Mouse (Mus musculus) liver, embryonic 13.5 days (tissue): ENCODE data around the gene A730015C16Rik. TPM values are rescaled to one million over a fixed set of nuclear protein-coding genes. Genes with fewer than 3 reads are reported as not detected.

ENCODE experiments used
- ATAC-seq: fragments of 200-750 bp; cut with Nextera tagmentation; 2 replicates; pipeline ENCODE4 v1.8.0; 2017; ENCODE audit warnings: low read depth, mild to moderate bottlenecking, moderate number of reproducible peaks, moderate library complexity
- DNase-seq: peaks from one replicate; pipeline ENCODE4 v3.0.0; 2022
- H3K27ac ChIP-seq: fragments of 300-500 bp; sonication (generic); 2 replicates; pipeline ENCODE4 v1.5.1; 2015; ENCODE audit warnings: moderate library complexity, mild to moderate bottlenecking, inconsistent platforms
- H3K27me3 ChIP-seq: fragments of 300-500 bp; sonication (generic); 2 replicates; pipeline ENCODE4 v1.6.1; 2015; ENCODE audit warnings: mild to moderate bottlenecking, inconsistent platforms
- H3K36me3 ChIP-seq: fragments of 300-500 bp; sonication (generic); 2 replicates; pipeline ENCODE4 v1.6.1; 2015; ENCODE audit warnings: mild to moderate bottlenecking, inconsistent platforms
- H3K4me1 ChIP-seq: fragments of 300-500 bp; sonication (generic); replicated peaks from 2 replicates; pipeline ENCODE4 v1.6.1; 2015; ENCODE audit warnings: inconsistent platforms
- H3K4me2 ChIP-seq: fragments of 300-500 bp; sonication (generic); 2 replicates; pipeline ENCODE4 v1.6.1; 2015; ENCODE audit warnings: inconsistent platforms, mild to moderate bottlenecking, moderate library complexity
- H3K4me3 ChIP-seq: fragments of 300-500 bp; sonication (generic); replicated peaks from 2 replicates; pipeline ENCODE4 v1.5.1; 2015; ENCODE audit warnings: mild to moderate bottlenecking, inconsistent platforms
- H3K9ac ChIP-seq: fragments of 300-500 bp; sonication (generic); 2 replicates; pipeline ENCODE4 v1.6.1; 2015; ENCODE audit warnings: mild to moderate bottlenecking, inconsistent platforms
- H3K9me3 ChIP-seq: fragments of 300-500 bp; sonication (generic); replicated peaks from 2 replicates; pipeline ENCODE4 v1.6.1; 2016; ENCODE audit warnings: inconsistent platforms
- WGBS: fragments of 180-500 bp; shearing (Covaris S2); methylation state at CpG from one replicate; pipeline ENCODE4 v1.1.7; 2015; ENCODE audit not compliant: insufficient replicate concordance; 5-methylcytosine and 5-hydroxymethylcytosine counted together
- polyA plus RNA-seq: library from polyadenylated mRNA; unstranded; fragments of >200 nt; fragmentation: Nextera tagmentation; extraction: Ambion mirVana; gene quantifications from 2 replicates; pipeline ENCODE4 v1.2.1, GENCODE M21; 2015

A730015C16Rik gene
- 0.24 and 0.34 TPM in 2 replicates for polyA plus RNA-seq

GRCm38 (mm10) chr4:108848505-108848848 is at the start of gene A730015C16Rik:
TSS of gene A730015C16Rik (minus strand) at chr4:108848619.
- Histone ChIP-seq H3K36me3 (peaks cover 9% of the 10 kb centered on the region), H3K9me3 (no peaks in the 10 kb centered on the region), H3K4me3 (peak within 1 kb of the TSS; percentile 89), H3K27ac (peak within 1 kb of the TSS; percentile 79), H3K27me3 (no peaks in the 10 kb centered on the region), H3K4me2 (peak within 1 kb of the TSS; percentile 94), H3K4me1 (peaks cover 28% of the 10 kb centered on the region), H3K9ac (peak within 1 kb of the TSS; percentile 87)
- ATAC-seq (peak; percentile 43), DNase-seq (peak; percentile 5)
- 4% methylated on average over 20 of the region's 20 CpGs for WGBS

GRCm38 (mm10) chr4:108890876-108891275 is 42.5 kb upstream of the A730015C16Rik start:
- DNase-seq (no peak), ATAC-seq (no peak)
- H3K27me3 ChIP-seq, result no peaks in the 10 kb centered on the region
- no peak overlapping the region for H3K4me2 ChIP-seq
- no peaks in the 10 kb centered on the region for H3K4me1 ChIP-seq
- no peaks in the 10 kb centered on the region for H3K36me3 ChIP-seq
- H3K27ac ChIP-seq, result no peak overlapping the region
- H3K4me3 ChIP-seq, result no peak overlapping the region
- no peaks in the 10 kb centered on the region for H3K9me3 ChIP-seq
- H3K9ac ChIP-seq, result no peak overlapping the region
- WGBS, result 66% methylated on average over 6 of the region's 6 CpGs

- DNase-seq, result no peak
- no peak for ATAC-seq
- WGBS, result 71% methylated on average over 4 of the region's 4 CpGs
Observed at GRCm38 (mm10) chr4:108887456-108887855, 39.0 kb upstream of the A730015C16Rik start.

GRCm38 (mm10) chr4:108883815-108884214 is 35.4 kb upstream of the A730015C16Rik start:
- H3K9ac ChIP-seq, result no peak overlapping the region
- H3K27me3 ChIP-seq, result peaks cover 19% of the 10 kb centered on the region
- peaks cover 9% of the 10 kb centered on the region for H3K4me1 ChIP-seq
- no peak for ATAC-seq
- no peak overlapping the region for H3K4me3 ChIP-seq
- H3K36me3 ChIP-seq, result no peaks in the 10 kb centered on the region
- H3K27ac ChIP-seq, result no peak overlapping the region
- DNase-seq, result no peak
- no peaks in the 10 kb centered on the region for H3K9me3 ChIP-seq
- H3K4me2 ChIP-seq, result no peak overlapping the region
- 60% methylated on average over 13 of the region's 13 CpGs for WGBS

More at GRCm38 (mm10) chr4:108887456-108887855, 39.0 kb upstream of the A730015C16Rik start:
- Histone ChIP-seq H3K27ac (no peak overlapping the region), H3K9me3 (no peaks in the 10 kb centered on the region), H3K36me3 (no peaks in the 10 kb centered on the region), H3K9ac (no peak overlapping the region), H3K4me3 (no peak overlapping the region), H3K4me2 (no peak overlapping the region), H3K27me3 (no peaks in the 10 kb centered on the region), H3K4me1 (no peaks in the 10 kb centered on the region)

- peak; percentile 71 for DNase-seq
- Histone ChIP-seq H3K9ac (peak within 1 kb of the TSS; percentile 63), H3K4me3 (peak within 1 kb of the TSS; percentile 57), H3K4me2 (peak within 1 kb of the TSS; percentile 88), H3K27ac (no peak within 1 kb of the TSS), H3K27me3 (peaks cover 23% of the 10 kb centered on the region), H3K9me3 (no peaks in the 10 kb centered on the region), H3K4me1 (peaks cover 14% of the 10 kb centered on the region), H3K36me3 (no peaks in the 10 kb centered on the region)
- WGBS, result under 1% methylated on average over 46 of the region's 46 CpGs
- peak; percentile 96 for ATAC-seq
Observed at GRCm38 (mm10) chr4:108878963-108879822, 30.8 kb upstream of the A730015C16Rik start, which contains the start of gene Rab3b. TSS of gene Rab3b (plus strand) at chr4:108879063.

- peaks cover 14% of the 10 kb centered on the region for H3K4me1 ChIP-seq
Observed at GRCm38 (mm10) chr4:108877901-108878300, 29.5 kb upstream of the A730015C16Rik start.

GRCm38 (mm10) chr4:108873746-108874145 is 25.3 kb upstream of the A730015C16Rik start:
- ATAC-seq (no peak), DNase-seq (no peak)
- Histone ChIP-seq H3K4me3 (no peak overlapping the region), H3K4me1 (peaks cover 4% of the 10 kb centered on the region), H3K27ac (no peak overlapping the region), H3K4me2 (no peak overlapping the region), H3K9me3 (no peaks in the 10 kb centered on the region), H3K36me3 (no peaks in the 10 kb centered on the region), H3K9ac (no peak overlapping the region), H3K27me3 (peaks cover 4% of the 10 kb centered on the region)
- 72% methylated on average over 5 of the region's 5 CpGs for WGBS

More at GRCm38 (mm10) chr4:108877901-108878300, 29.5 kb upstream of the A730015C16Rik start:
- no peak overlapping the region for H3K9ac ChIP-seq
- H3K36me3 ChIP-seq, result no peaks in the 10 kb centered on the region
- peaks cover 23% of the 10 kb centered on the region for H3K27me3 ChIP-seq
- WGBS, result 62% methylated on average over 6 of the region's 6 CpGs
- DNase-seq, result no peak
- H3K27ac ChIP-seq, result no peak overlapping the region
- no peak overlapping the region for H3K4me2 ChIP-seq
- no peaks in the 10 kb centered on the region for H3K9me3 ChIP-seq
- H3K4me3 ChIP-seq, result no peak overlapping the region
- ATAC-seq, result no peak

GRCm38 (mm10) chr4:108869730-108870374 is 21.4 kb upstream of the A730015C16Rik start:
- ATAC-seq (0 out of 2 replicates have a peak, but pooled peaks have one; percentile 47), DNase-seq (peak; percentile 71)
- Histone ChIP-seq H3K27me3 (no peaks in the 10 kb centered on the region), H3K9me3 (no peaks in the 10 kb centered on the region), H3K27ac (no peak overlapping the region), H3K4me3 (no peak overlapping the region), H3K4me1 (peaks cover 18% of the 10 kb centered on the region), H3K36me3 (no peaks in the 10 kb centered on the region), H3K4me2 (no peak overlapping the region), H3K9ac (no peak overlapping the region)
- 30% methylated on average over 10 of the region's 10 CpGs for WGBS

GRCm38 (mm10) chr4:108866806-108867205 is 18.4 kb upstream of the A730015C16Rik start:
- DNase-seq, result peak; percentile 47
- Histone ChIP-seq H3K4me3 (peak overlapping the region; percentile 18; the same call in 1 of the 2 replicates), H3K9ac (no peak overlapping the region), H3K4me1 (peaks cover 18% of the 10 kb centered on the region), H3K27ac (peak overlapping the region; percentile 51; the same call in 1 of the 2 replicates), H3K36me3 (no peaks in the 10 kb centered on the region), H3K4me2 (peak overlapping the region; percentile 51), H3K9me3 (no peaks in the 10 kb centered on the region), H3K27me3 (no peaks in the 10 kb centered on the region)
- WGBS, result 24% methylated on average over 7 of the region's 7 CpGs
- ATAC-seq, result peak; percentile 91

GRCm38 (mm10) chr4:108847715-108848504 is 509 bp downstream of the A730015C16Rik start, which contains the start of gene Kti12:
TSS of gene Kti12 (plus strand) at chr4:108847785.
- under 1% methylated on average over 77 of the region's 77 CpGs for WGBS
- Histone ChIP-seq H3K9me3 (no peaks in the 10 kb centered on the region), H3K36me3 (0 out of 2 replicates have a peak, but pooled peaks cover 7% of the 10 kb centered on the region), H3K4me3 (peak within 1 kb of the TSS; percentile 89), H3K27me3 (no peaks in the 10 kb centered on the region), H3K4me2 (peak within 1 kb of the TSS; percentile 94), H3K4me1 (peaks cover 33% of the 10 kb centered on the region), H3K27ac (peak within 1 kb of the TSS; percentile 79), H3K9ac (peak within 1 kb of the TSS; percentile 87)
- DNase-seq (peak; percentile 65), ATAC-seq (peak; percentile 87)
